Mouse (Mus musculus): ENCODE measurements at regions not wholly inside any gene's neighbourhood (a gene's known extent, or its start where the extent isn't known, plus 50 kb on each side); places are given as distances from the start of the nearest gene placed in this dataset.

- in situ Hi-C loops (cut with MboI; ENCODE audit: low sequenced_read_pairs in 2 of 2, unreplicated experiment in 2 of 2) = no loop called here
- H3K9ac ChIP-seq (ENCODE audit: insufficient read depth, low read depth, low read length, poor library complexity, severe bottlenecking) = no peak overlapping the region
- no peaks in the 10 kb centered on the region for H3K36me3 ChIP-seq (ENCODE audit: control insufficient read depth, insufficient read depth, low read length, poor library complexity, severe bottlenecking)
- H3K9me3 ChIP-seq (ENCODE audit: control insufficient read depth, insufficient read depth, low read depth, low read length) = no peaks in the 10 kb centered on the region
- H3K4me3 ChIP-seq (ENCODE audit: insufficient read depth in 1 of 2, low read depth in 1 of 2, low read length in 2 of 2, poor library complexity in 1 of 2, severe bottlenecking in 1 of 2) = no peak overlapping the region
- no peak for DNase-seq (ENCODE audit: low read depth, low spot score)
- TF ChIP-seq CHD2 (IDR thresholded peaks at IDR 0.05; ENCODE audit: low read depth, low read length) = no peak
- no peak for TF ChIP-seq ZNF384 (IDR thresholded peaks at IDR 0.05; ENCODE audit: low read depth, low read length)
- no peak for TF ChIP-seq HCFC1 (IDR thresholded peaks at IDR 0.05; ENCODE audit: borderline replicate concordance, insufficient read depth, low read length)
- TF ChIP-seq ZC3H11A (IDR thresholded peaks at IDR 0.05; ENCODE audit: borderline replicate concordance, low read depth, low read length) = no peak
- TF ChIP-seq MAFK (IDR thresholded peaks at IDR 0.05; ENCODE audit: insufficient read depth, low read depth, low read length) = no peak
- H3K4me1 ChIP-seq (ENCODE audit: control insufficient read depth in 2 of 2, insufficient read depth in 2 of 2, low read length in 2 of 2, poor library complexity in 1 of 2) = no peaks in the 10 kb centered on the region
- no peak overlapping the region for H3K27ac ChIP-seq (ENCODE audit: insufficient read depth, low read depth, low read length, poor library complexity, severe bottlenecking)
Measured at GRCm38 (mm10) chr8:30331201-30331600, 2883.7 kb downstream of the Poteg start.

DNA sequence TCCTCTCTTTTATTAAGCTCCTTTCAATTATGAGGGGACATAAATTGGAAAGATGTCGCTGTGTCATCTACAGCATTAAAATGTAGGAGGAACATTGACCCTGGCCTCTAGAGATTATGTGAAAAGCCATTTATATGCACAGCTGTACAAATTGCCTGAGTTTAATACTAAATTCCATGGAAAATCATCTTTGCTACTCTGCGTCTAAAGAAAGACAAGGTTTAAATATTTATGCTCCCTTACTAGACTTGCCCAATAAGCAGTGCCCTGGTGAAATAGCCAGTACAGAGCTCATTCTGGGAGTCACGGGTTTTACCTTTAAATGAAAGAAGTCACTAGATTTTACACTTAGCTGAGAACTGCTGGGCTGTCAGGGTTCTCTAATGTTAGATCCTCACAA, 2885.9 kb downstream of the Poteg start:
- H3K9ac ChIP-seq (ENCODE audit: insufficient read depth, low read depth, low read length, poor library complexity, severe bottlenecking) = no peak overlapping the region
- no peaks in the 10 kb centered on the region for H3K36me3 ChIP-seq (ENCODE audit: control insufficient read depth, insufficient read depth, low read length, poor library complexity, severe bottlenecking)
- H3K27ac ChIP-seq (ENCODE audit: insufficient read depth, low read depth, low read length, poor library complexity, severe bottlenecking) = no peak overlapping the region
- no peaks in the 10 kb centered on the region for H3K9me3 ChIP-seq (ENCODE audit: control insufficient read depth, insufficient read depth, low read depth, low read length)
- in situ Hi-C loops (cut with MboI; ENCODE audit: low sequenced_read_pairs in 2 of 2, unreplicated experiment in 2 of 2) = no loop called here
- no peak for DNase-seq (ENCODE audit: low read depth, low spot score)
- H3K4me3 ChIP-seq (ENCODE audit: insufficient read depth in 1 of 2, low read depth in 1 of 2, low read length in 2 of 2, poor library complexity in 1 of 2, severe bottlenecking in 1 of 2) = no peak overlapping the region
- TF ChIP-seq ZC3H11A (IDR thresholded peaks at IDR 0.05; ENCODE audit: borderline replicate concordance, low read depth, low read length) = no peak
- TF ChIP-seq HCFC1 (IDR thresholded peaks at IDR 0.05; ENCODE audit: borderline replicate concordance, insufficient read depth, low read length) = no peak
- no peak for TF ChIP-seq CHD2 (IDR thresholded peaks at IDR 0.05; ENCODE audit: low read depth, low read length)
- TF ChIP-seq MAFK (IDR thresholded peaks at IDR 0.05; ENCODE audit: insufficient read depth, low read depth, low read length) = no peak
- no peak for TF ChIP-seq ZNF384 (IDR thresholded peaks at IDR 0.05; ENCODE audit: low read depth, low read length)
- no peaks in the 10 kb centered on the region for H3K4me1 ChIP-seq (ENCODE audit: control insufficient read depth in 2 of 2, insufficient read depth in 2 of 2, low read length in 2 of 2, poor library complexity in 1 of 2)

- TF ChIP-seq ZC3H11A (IDR thresholded peaks at IDR 0.05; ENCODE audit: borderline replicate concordance, low read depth, low read length) (no peak), HCFC1 (IDR thresholded peaks at IDR 0.05; ENCODE audit: borderline replicate concordance, insufficient read depth, low read length) (no peak), CHD2 (IDR thresholded peaks at IDR 0.05; ENCODE audit: low read depth, low read length) (no peak), MAFK (IDR thresholded peaks at IDR 0.05; ENCODE audit: insufficient read depth, low read depth, low read length) (no peak), ZNF384 (IDR thresholded peaks at IDR 0.05; ENCODE audit: low read depth, low read length) (no peak)
- in situ Hi-C loops (cut with MboI; ENCODE audit: low sequenced_read_pairs in 2 of 2, unreplicated experiment in 2 of 2) = no loop called here
- Histone ChIP-seq H3K36me3 (ENCODE audit: control insufficient read depth, insufficient read depth, low read length, poor library complexity, severe bottlenecking) (no peaks in the 10 kb centered on the region), H3K9ac (ENCODE audit: insufficient read depth, low read depth, low read length, poor library complexity, severe bottlenecking) (no peak overlapping the region), H3K9me3 (ENCODE audit: control insufficient read depth, insufficient read depth, low read depth, low read length) (no peaks in the 10 kb centered on the region), H3K4me3 (ENCODE audit: insufficient read depth in 1 of 2, low read depth in 1 of 2, low read length in 2 of 2, poor library complexity in 1 of 2, severe bottlenecking in 1 of 2) (no peak overlapping the region), H3K4me1 (ENCODE audit: control insufficient read depth in 2 of 2, insufficient read depth in 2 of 2, low read length in 2 of 2, poor library complexity in 1 of 2) (no peaks in the 10 kb centered on the region), H3K27ac (ENCODE audit: insufficient read depth, low read depth, low read length, poor library complexity, severe bottlenecking) (no peak overlapping the region)
- DNase-seq (ENCODE audit: low read depth, low spot score) = no peak
Measured at GRCm38 (mm10) chr8:30359464-30359863, 2912.0 kb downstream of the Poteg start.

DNA sequence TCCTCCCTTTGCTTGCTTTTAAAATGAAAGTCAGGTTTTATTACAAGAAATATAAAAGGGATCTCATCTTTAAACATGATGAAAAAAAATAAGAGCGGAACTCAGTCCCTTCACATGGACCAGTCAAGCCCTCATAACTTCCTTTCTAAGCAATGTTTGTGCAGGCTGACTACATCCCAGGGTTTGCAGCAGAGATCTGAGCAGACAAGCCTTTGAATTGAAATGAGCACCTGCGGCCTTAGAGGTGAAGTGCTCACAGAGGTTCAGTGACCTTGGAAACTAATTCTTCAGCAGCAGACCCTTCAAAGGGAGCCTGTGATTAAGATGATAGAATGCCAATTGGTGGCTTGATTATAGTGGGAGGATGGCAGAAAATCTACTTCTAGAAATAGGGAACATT, 2918.3 kb downstream of the Poteg start:
- TF ChIP-seq CHD2 (IDR thresholded peaks at IDR 0.05; ENCODE audit: low read depth, low read length) (no peak), ZC3H11A (IDR thresholded peaks at IDR 0.05; ENCODE audit: borderline replicate concordance, low read depth, low read length) (no peak), HCFC1 (IDR thresholded peaks at IDR 0.05; ENCODE audit: borderline replicate concordance, insufficient read depth, low read length) (no peak), MAFK (IDR thresholded peaks at IDR 0.05; ENCODE audit: insufficient read depth, low read depth, low read length) (no peak), ZNF384 (IDR thresholded peaks at IDR 0.05; ENCODE audit: low read depth, low read length) (no peak)
- no peak overlapping the region for H3K4me3 ChIP-seq (ENCODE audit: insufficient read depth in 1 of 2, low read depth in 1 of 2, low read length in 2 of 2, poor library complexity in 1 of 2, severe bottlenecking in 1 of 2)
- no peak for DNase-seq (ENCODE audit: low read depth, low spot score)

DNA sequence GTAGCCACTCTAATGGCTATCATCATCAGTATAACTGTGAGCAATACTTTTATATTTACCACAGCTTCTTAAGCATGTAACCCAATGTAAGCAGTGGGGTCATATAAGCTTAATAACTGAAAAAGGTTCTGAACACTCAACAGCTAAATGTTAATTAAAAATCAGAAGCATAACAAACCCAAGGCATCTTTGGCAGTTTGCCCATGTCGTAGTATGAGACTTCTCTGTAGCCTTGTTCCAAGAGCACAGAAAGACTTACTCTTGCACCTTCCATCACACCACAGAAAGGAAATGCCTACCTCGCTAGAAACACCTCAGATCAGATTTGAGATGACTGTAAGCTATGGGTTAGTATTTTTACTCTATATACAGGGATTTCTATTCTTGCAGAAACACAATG, 2944.5 kb downstream of the Poteg start:
- TF ChIP-seq ZC3H11A (IDR thresholded peaks at IDR 0.05; ENCODE audit: borderline replicate concordance, low read depth, low read length) = no peak
- no peak for TF ChIP-seq ZNF384 (IDR thresholded peaks at IDR 0.05; ENCODE audit: low read depth, low read length)
- no peak for TF ChIP-seq MAFK (IDR thresholded peaks at IDR 0.05; ENCODE audit: insufficient read depth, low read depth, low read length)
- TF ChIP-seq CHD2 (IDR thresholded peaks at IDR 0.05; ENCODE audit: low read depth, low read length) = no peak
- TF ChIP-seq HCFC1 (IDR thresholded peaks at IDR 0.05; ENCODE audit: borderline replicate concordance, insufficient read depth, low read length) = no peak
- H3K36me3 ChIP-seq (ENCODE audit: control insufficient read depth, insufficient read depth, low read length, poor library complexity, severe bottlenecking) = no peaks in the 10 kb centered on the region
- in situ Hi-C loops (cut with MboI; ENCODE audit: low sequenced_read_pairs in 2 of 2, unreplicated experiment in 2 of 2) = no loop called here

More for the DNA sequence above, 2918.3 kb downstream of the Poteg start:
- H3K27ac ChIP-seq (ENCODE audit: insufficient read depth, low read depth, low read length, poor library complexity, severe bottlenecking) = no peak overlapping the region
- in situ Hi-C loops (cut with MboI; ENCODE audit: low sequenced_read_pairs in 2 of 2, unreplicated experiment in 2 of 2) = no loop called here
- no peaks in the 10 kb centered on the region for H3K9me3 ChIP-seq (ENCODE audit: control insufficient read depth, insufficient read depth, low read depth, low read length)
- no peak overlapping the region for H3K9ac ChIP-seq (ENCODE audit: insufficient read depth, low read depth, low read length, poor library complexity, severe bottlenecking)
- H3K36me3 ChIP-seq (ENCODE audit: control insufficient read depth, insufficient read depth, low read length, poor library complexity, severe bottlenecking) = no peaks in the 10 kb centered on the region
- H3K4me1 ChIP-seq (ENCODE audit: control insufficient read depth in 2 of 2, insufficient read depth in 2 of 2, low read length in 2 of 2, poor library complexity in 1 of 2) = no peaks in the 10 kb centered on the region

More for the DNA sequence above, 2944.5 kb downstream of the Poteg start:
- H3K27ac ChIP-seq (ENCODE audit: insufficient read depth, low read depth, low read length, poor library complexity, severe bottlenecking) = no peak overlapping the region
- no peak overlapping the region for H3K9ac ChIP-seq (ENCODE audit: insufficient read depth, low read depth, low read length, poor library complexity, severe bottlenecking)
- H3K4me1 ChIP-seq (ENCODE audit: control insufficient read depth in 2 of 2, insufficient read depth in 2 of 2, low read length in 2 of 2, poor library complexity in 1 of 2) = no peaks in the 10 kb centered on the region
- H3K4me3 ChIP-seq (ENCODE audit: insufficient read depth in 1 of 2, low read depth in 1 of 2, low read length in 2 of 2, poor library complexity in 1 of 2, severe bottlenecking in 1 of 2) = no peak overlapping the region
- no peak for DNase-seq (ENCODE audit: low read depth, low spot score)
- no peaks in the 10 kb centered on the region for H3K9me3 ChIP-seq (ENCODE audit: control insufficient read depth, insufficient read depth, low read depth, low read length)
